Mouse (Mus musculus) heart, embryonic 10.5 days (tissue): ENCODE results near the gene Rbks. TPM values are rescaled to one million over a fixed set of nuclear protein-coding genes. Genes with fewer than 3 reads are reported as not detected.
A peak's percentile ranks its signal among the peaks of the same experiment; 100 is the strongest.
"Not testable (repeated sequence)": the region's sequence is repeated elsewhere in the genome, so short reads cannot be mapped to it uniquely, and the experiment has no call there.

Source experiments
- DNase-seq: peaks from one replicate; pipeline ENCODE4 v3.0.0-alpha.2; 2017; ENCODE audit warnings: low spot score
- H3K27ac ChIP-seq: fragments of 300-500 bp; sonication (generic); 2 replicates; pipeline ENCODE4 v1.5.1; 2016; ENCODE audit warnings: mild to moderate bottlenecking
- H3K27me3 ChIP-seq: fragments of 300-500 bp; sonication (generic); 2 replicates; pipeline ENCODE4 v1.6.1; 2016; ENCODE audit warnings: mild to moderate bottlenecking; ENCODE audit not compliant: poor library complexity, insufficient read depth, severe bottlenecking
- H3K36me3 ChIP-seq: fragments of 300-500 bp; sonication (generic); 2 replicates; pipeline ENCODE4 v1.6.1; 2016; ENCODE audit warnings: mild to moderate bottlenecking, moderate library complexity
- H3K4me1 ChIP-seq: fragments of 300-500 bp; sonication (generic); 2 replicates; pipeline ENCODE4 v1.6.1; 2016; ENCODE audit warnings: mild to moderate bottlenecking
- H3K4me3 ChIP-seq: fragments of 300-500 bp; sonication (generic); 2 replicates; pipeline ENCODE4 v1.5.1; 2016; ENCODE audit warnings: mild to moderate bottlenecking, moderate library complexity
- H3K9me3 ChIP-seq: fragments of 300-500 bp; sonication (generic); 2 replicates; pipeline ENCODE4 v1.6.1; 2016; ENCODE audit warnings: mild to moderate bottlenecking, moderate library complexity
- WGBS: fragments of 180-500 bp; shearing (Covaris S2); methylation state at CpG from one replicate; pipeline ENCODE4 v1.1.7; 2016; 5-methylcytosine and 5-hydroxymethylcytosine counted together
- polyA plus RNA-seq: library from polyadenylated mRNA; unstranded; fragments of >200 nt; fragmentation: Nextera tagmentation; extraction: Ambion mirVana; gene quantifications from 2 replicates; pipeline ENCODE4 v1.2.1, GENCODE M21; 2016

Gene Rbks
- polyA plus RNA-seq, 1 experiment from 2014 or later, result 6.8 TPM

DNA sequence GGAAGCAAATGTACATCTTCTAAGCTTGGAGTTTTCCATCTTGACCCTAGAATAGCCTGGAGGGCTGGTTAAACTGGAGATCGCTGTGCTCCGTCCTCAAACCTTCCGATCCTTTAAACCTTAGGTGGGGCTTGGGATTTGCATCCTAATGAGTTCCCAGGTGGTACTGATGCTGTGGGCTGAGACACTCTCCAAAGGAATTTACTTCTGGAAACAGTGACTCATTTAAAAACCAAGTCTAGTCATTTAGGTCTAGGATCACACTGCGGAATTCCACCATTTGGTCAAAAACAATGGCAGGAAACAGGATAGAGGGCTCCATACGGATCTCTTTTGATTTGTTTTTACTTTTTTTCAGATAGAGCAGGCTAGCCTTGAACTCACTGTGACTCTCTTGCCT lies 62.7 kb downstream of the Rbks start:
- no peak overlapping the region for H3K27ac ChIP-seq
- peaks cover 2% of the 10 kb centered on the region; the same call in 1 of the 2 replicates for H3K36me3 ChIP-seq
- no peak overlapping the region for H3K4me3 ChIP-seq
- no peak for DNase-seq
- WGBS, result 56% methylated on average over 5 of the region's 5 CpGs
- peaks cover 28% of the 10 kb centered on the region for H3K4me1 ChIP-seq
- H3K9me3 ChIP-seq, result no peaks in the 10 kb centered on the region
- H3K27me3 ChIP-seq, result no peaks in the 10 kb centered on the region

- H3K4me1 ChIP-seq, result peaks cover 33% of the 10 kb centered on the region
- no peak overlapping the region for H3K4me3 ChIP-seq
- no peak overlapping the region for H3K27ac ChIP-seq
- peaks cover 2% of the 10 kb centered on the region; the same call in 1 of the 2 replicates for H3K36me3 ChIP-seq
- 74% methylated on average over 4 of the region's 4 CpGs for WGBS
- H3K27me3 ChIP-seq, result no peaks in the 10 kb centered on the region
- DNase-seq, result no peak
- no peaks in the 10 kb centered on the region for H3K9me3 ChIP-seq
Observed at GRCm38 (mm10) chr5:31634161-31634560, 63.3 kb downstream of the Rbks start.

- Histone ChIP-seq H3K4me1 (peaks cover 40% of the 10 kb centered on the region), H3K27ac (peak overlapping the region; percentile 89)
- 96% methylated on average over 4 of the region's 4 CpGs for WGBS
Observed at GRCm38 (mm10) chr5:31631169-31631568, 66.3 kb downstream of the Rbks start.

GRCm38 (mm10) chr5:31630064-31630463 lies 67.4 kb downstream of the Rbks start:
- DNase-seq, result peak; percentile 91
- peak overlapping the region; percentile 89 for H3K27ac ChIP-seq
- H3K27me3 ChIP-seq, result no peaks in the 10 kb centered on the region
- H3K4me1 ChIP-seq, result peaks cover 36% of the 10 kb centered on the region
- 22% methylated on average over 5 of the region's 5 CpGs for WGBS
- peaks cover 5% of the 10 kb centered on the region; the same call in 1 of the 2 replicates for H3K36me3 ChIP-seq
- no peak overlapping the region for H3K4me3 ChIP-seq
- no peaks in the 10 kb centered on the region for H3K9me3 ChIP-seq

More at GRCm38 (mm10) chr5:31631169-31631568, 66.3 kb downstream of the Rbks start:
- not testable (repeated sequence) for H3K9me3 ChIP-seq, DNase-seq, H3K27me3 ChIP-seq, H3K4me3 ChIP-seq, H3K36me3 ChIP-seq

DNA sequence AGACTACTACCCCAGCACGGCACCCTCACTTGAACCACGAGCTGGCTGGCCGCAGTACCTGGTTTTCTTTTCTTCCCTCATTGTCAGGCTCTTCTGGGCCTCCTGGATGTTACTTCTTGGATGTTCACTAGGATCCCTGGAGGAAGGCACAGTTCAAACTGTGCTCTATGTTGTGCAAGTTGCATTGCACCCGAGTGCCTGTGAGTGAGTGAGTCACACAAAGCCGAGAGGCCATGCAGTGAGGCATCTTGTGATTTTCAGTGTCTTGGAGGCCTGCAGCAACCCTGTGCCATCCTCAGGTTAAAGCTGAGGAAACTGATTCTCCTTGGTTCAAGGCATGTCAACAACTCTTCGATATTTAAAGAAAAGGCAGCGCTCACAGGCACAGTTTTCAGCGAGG lies 68.9 kb downstream of the Rbks start:
- Histone ChIP-seq H3K4me1 (peaks cover 36% of the 10 kb centered on the region), H3K4me3 (no peak overlapping the region), H3K9me3 (no peaks in the 10 kb centered on the region), H3K27ac (peak overlapping the region; percentile 89; the same call in 1 of the 2 replicates), H3K27me3 (no peaks in the 10 kb centered on the region), H3K36me3 (peaks cover 5% of the 10 kb centered on the region; the same call in 1 of the 2 replicates)
- WGBS, result 86% methylated on average over 8 of the region's 8 CpGs
- no peak for DNase-seq

- H3K36me3 ChIP-seq, result peaks cover 5% of the 10 kb centered on the region; the same call in 1 of the 2 replicates
- H3K27ac ChIP-seq, result peak overlapping the region; percentile 89; the same call in 1 of the 2 replicates
- no peak for DNase-seq
- no peaks in the 10 kb centered on the region for H3K27me3 ChIP-seq
- H3K9me3 ChIP-seq, result no peaks in the 10 kb centered on the region
- peaks cover 36% of the 10 kb centered on the region for H3K4me1 ChIP-seq
- WGBS, result 80% methylated on average over 9 of the region's 9 CpGs
- no peak overlapping the region for H3K4me3 ChIP-seq
Observed at GRCm38 (mm10) chr5:31627562-31628526, 69.6 kb downstream of the Rbks start.

DNA sequence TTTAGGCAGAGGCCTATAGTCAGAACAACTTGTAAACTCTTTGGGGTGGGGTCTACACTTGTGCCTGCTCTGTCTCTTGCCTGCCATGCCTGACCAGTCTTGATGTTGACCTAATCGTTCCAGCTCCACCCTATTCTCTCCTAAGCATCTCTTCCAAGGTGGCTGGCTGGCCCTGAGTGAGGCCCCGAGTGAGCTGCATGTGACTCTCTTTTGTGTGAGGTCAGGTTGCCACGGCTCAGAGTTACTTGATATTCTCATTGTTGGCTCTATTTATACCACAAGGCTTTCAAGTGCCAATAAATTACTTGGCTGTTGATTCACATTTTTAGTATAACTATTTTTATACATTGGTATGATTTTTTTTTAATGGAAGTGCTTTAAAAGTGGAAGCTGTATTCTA lies 70.3 kb downstream of the Rbks start:
- 58% methylated on average over 3 of the region's 3 CpGs for WGBS
- Histone ChIP-seq H3K27ac (no peak overlapping the region), H3K36me3 (peaks cover 9% of the 10 kb centered on the region; the same call in 1 of the 2 replicates), H3K4me3 (no peak overlapping the region), H3K27me3 (no peaks in the 10 kb centered on the region), H3K4me1 (peaks cover 36% of the 10 kb centered on the region), H3K9me3 (no peaks in the 10 kb centered on the region)
- DNase-seq, result no peak

DNA sequence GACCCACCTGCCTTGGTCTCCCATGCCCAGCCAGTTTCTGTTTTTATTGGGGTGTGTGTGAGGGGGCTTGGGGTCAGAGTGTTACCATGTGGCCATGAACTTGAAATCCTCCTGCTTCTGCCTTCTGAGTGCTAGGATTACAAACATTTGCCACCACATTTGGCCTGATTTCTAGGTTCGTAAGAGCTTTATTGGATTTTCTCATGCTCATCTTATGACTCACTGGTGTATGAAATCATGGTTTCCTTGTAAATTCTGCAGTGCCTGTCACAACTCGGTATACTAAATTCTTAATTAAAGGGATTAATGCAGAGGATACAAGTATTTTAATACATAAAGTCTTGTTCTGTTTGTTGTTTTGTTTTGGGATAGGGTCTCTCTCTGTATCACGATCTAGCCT lies 77.1 kb downstream of the Rbks start:
- peaks cover 60% of the 10 kb centered on the region for H3K36me3 ChIP-seq
- no peak overlapping the region for H3K27ac ChIP-seq
- no peak for DNase-seq
- no peak overlapping the region for H3K4me3 ChIP-seq
- peaks cover 2% of the 10 kb centered on the region; the same call in 1 of the 2 replicates for H3K4me1 ChIP-seq
- H3K27me3 ChIP-seq, result no peaks in the 10 kb centered on the region
- 92% methylated on average over 3 of the region's 3 CpGs for WGBS
- H3K9me3 ChIP-seq, result no peaks in the 10 kb centered on the region

DNA sequence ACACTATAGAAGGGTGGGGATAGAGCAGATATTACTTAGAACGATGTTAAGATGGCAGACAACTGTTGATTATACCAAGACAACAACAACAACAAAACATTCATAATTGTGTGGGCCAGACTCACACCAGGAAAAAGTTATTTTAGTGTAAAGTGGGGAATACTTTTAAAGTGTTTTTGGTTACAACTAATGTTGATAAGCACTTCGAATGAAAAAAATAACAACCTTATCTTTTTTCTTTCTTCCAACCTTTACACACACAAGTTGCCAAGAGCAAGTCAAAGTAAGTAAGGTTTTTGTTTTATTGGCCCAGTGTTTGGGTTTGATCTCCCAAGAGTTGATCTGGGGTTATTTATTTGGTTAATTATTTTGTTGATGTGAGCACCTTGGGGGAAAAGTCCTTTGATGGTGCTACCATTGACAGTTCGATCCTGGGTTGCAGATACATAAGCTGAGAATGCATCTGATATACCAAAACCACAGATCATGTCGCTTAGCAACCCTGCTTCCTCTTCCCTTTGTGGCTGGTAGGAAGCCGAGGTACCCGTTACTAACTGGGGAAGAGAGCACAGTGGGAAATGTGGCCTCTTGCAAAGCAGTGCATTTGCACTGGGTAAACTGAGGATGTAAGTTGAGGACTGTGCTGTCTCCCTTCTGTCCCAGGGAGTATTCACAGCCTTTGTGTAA lies 82.9 kb downstream of the Rbks start:
- Histone ChIP-seq H3K27me3 (no peaks in the 10 kb centered on the region), H3K27ac (peak overlapping the region; percentile 98), H3K4me1 (peaks cover 18% of the 10 kb centered on the region), H3K36me3 (peaks cover 33% of the 10 kb centered on the region), H3K4me3 (peak overlapping the region; percentile 84), H3K9me3 (no peaks in the 10 kb centered on the region)
- DNase-seq, result no peak
- WGBS, result 49% methylated on average over 6 of the region's 6 CpGs

GRCm38 (mm10) chr5:31613852-31614286 lies 83.6 kb downstream of the Rbks start:
- DNase-seq, result peak; percentile 97
- Histone ChIP-seq H3K4me3 (peak overlapping the region; percentile 84), H3K27me3 (no peaks in the 10 kb centered on the region), H3K9me3 (no peaks in the 10 kb centered on the region), H3K27ac (peak overlapping the region; percentile 98), H3K36me3 (peaks cover 26% of the 10 kb centered on the region), H3K4me1 (peaks cover 18% of the 10 kb centered on the region)
- WGBS, result 1% methylated on average over 37 of the region's 37 CpGs

GRCm38 (mm10) chr5:31611186-31611585 lies 86.2 kb downstream of the Rbks start:
- Histone ChIP-seq H3K27ac (no peak overlapping the region), H3K4me3 (no peak overlapping the region), H3K4me1 (peaks cover 18% of the 10 kb centered on the region), H3K27me3 (no peaks in the 10 kb centered on the region), H3K36me3 (peaks cover 4% of the 10 kb centered on the region), H3K9me3 (no peaks in the 10 kb centered on the region)
- DNase-seq, result no peak
- 91% methylated on average over 1 of the region's 1 CpGs for WGBS

DNA sequence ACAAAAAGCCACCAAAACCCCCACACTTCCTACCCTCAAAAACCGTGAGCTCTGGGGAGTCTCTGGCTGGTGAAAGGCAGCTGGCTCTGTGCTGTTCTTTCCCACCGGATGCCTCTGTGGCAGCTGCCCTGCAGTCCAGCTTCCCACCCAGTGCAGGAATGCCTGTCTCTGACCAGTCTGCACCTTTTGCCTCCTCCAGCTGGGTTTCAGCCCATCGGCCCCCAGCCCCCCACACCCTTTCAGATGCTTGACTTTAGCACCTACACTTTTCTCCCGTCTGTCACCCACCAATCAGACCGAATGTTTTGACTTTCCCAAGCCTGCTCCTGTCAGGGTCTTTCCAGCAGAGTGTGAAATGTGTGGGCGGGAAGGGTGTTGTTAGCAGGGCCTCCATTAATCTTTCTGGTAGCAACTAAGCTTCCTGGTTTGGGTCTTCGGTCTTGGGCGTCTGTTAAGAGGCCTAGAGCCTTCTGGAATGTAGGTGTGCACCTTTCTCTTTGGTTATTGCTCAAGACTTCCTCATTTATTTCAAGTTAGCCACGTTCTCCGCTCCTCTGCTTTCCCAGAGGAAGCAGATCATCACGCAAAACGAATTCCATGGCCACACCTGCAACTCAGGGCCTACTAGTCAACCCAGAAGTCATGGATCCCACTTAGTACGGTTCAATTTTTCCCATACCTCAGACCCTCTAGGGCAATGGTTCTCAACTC lies 86.9 kb downstream of the Rbks start:
- H3K4me1 ChIP-seq, result peaks cover 18% of the 10 kb centered on the region
- H3K9me3 ChIP-seq, result no peaks in the 10 kb centered on the region
- H3K27me3 ChIP-seq, result no peaks in the 10 kb centered on the region
- no peaks in the 10 kb centered on the region for H3K36me3 ChIP-seq
- H3K27ac ChIP-seq, result peak overlapping the region; percentile 56; the same call in 1 of the 2 replicates
- no peak for DNase-seq
- H3K4me3 ChIP-seq, result no peak overlapping the region
- WGBS, result 56% methylated on average over 13 of the region's 13 CpGs
